Mouse (Mus musculus) heart, adult 2 months (tissue): ENCODE data around the gene Lhfpl2.

Experiments used
- CTCF ChIP-seq: fragments of 200-600 bp; IDR thresholded peaks from 2 replicates; pipeline ENCODE4 v1.8.1; 2022; ENCODE audit warnings: antibody characterized with exemption, mild to moderate bottlenecking, moderate library complexity
- EP300 ChIP-seq: fragments of 200-500 bp; IDR thresholded peaks from 2 replicates; pipeline ENCODE4 v1.6.1; 2011; ENCODE audit warnings: low read depth, low read length, control low read depth; ENCODE audit not compliant: insufficient read depth

DNA sequence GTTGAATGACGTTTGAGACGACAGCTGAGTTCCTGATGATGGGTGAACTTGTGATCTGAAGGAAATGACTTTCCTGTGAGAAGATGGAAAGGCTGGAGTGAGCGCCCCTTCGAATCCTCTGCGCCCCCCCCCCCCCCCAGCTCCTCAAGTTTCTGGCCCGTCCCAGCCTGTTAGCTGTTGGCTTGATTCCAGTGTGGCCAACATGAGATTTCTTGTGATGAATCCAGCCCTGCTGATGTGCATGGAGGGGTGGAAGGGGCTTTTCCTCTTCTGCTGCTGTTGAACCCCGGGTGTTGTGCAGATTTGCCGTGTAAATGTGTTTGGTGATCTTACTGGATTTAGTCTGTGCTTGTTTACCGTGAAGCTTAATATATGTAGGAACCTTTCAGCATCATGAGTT, 31.2 kb downstream of the Lhfpl2 start:
- TF ChIP-seq CTCF, result no peak
- no peak for TF ChIP-seq EP300
